Mouse (Mus musculus) heart, postnatal 0 days (tissue): Measurements from ENCODE around the gene Atp8a1.

ENCODE experiments used
- CTCF ChIP-seq: IDR thresholded peaks from 2 replicates; pipeline ENCODE4 v1.5.1; 2016; ENCODE audit warnings: antibody characterized with exemption, control low read depth, low read depth
- EP300 ChIP-seq: IDR thresholded peaks from 2 replicates; pipeline ENCODE4 v1.6.1; 2016; ENCODE audit warnings: antibody characterized with exemption, low read depth

DNA sequence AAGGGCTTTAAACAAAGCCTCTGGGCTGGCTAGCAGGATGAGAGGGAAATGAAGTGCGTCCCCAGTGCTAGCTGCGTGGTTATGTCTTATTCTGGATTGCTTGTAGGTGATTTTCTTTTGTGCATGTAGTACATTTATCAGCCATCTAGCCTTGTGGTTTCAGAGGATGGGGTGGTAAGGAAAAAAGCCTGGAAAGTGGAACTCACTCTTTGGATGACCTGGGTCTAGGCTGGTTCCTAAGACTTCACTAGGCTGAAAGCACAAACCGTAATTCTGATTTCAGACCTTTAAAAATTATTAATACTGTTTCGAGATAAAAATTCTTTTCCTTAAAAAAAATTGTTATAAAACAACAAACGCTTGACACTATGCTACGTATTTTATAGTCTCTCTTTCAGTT lies 217.4 kb downstream of the Atp8a1 start:
- TF ChIP-seq CTCF (no peak), EP300 (no peak)
